Mouse (Mus musculus) neural tube, embryonic 14.5 days (tissue): ENCODE data around the gene Gm45261. TPM values are rescaled to one million over a fixed set of nuclear protein-coding genes. Genes with fewer than 3 reads are reported as not detected.

Experiments
- ATAC-seq: fragments of 200-750 bp; cut with Nextera tagmentation; 2 replicates; pipeline ENCODE4 v1.8.0; 2017; ENCODE audit warnings: low read depth, mild to moderate bottlenecking, moderate TSS enrichment, moderate library complexity
- H3K27ac ChIP-seq: fragments of 300-500 bp; sonication (generic); 2 replicates; pipeline ENCODE4 v1.5.1; 2014; ENCODE audit warnings: low read depth, mild to moderate bottlenecking, control low read depth, low read length, moderate library complexity, mixed read lengths
- H3K27me3 ChIP-seq: fragments of 300-500 bp; sonication (generic); 2 replicates; pipeline ENCODE4 v1.6.1; 2014; ENCODE audit warnings: low read length; ENCODE audit not compliant: control insufficient read depth, insufficient read depth
- H3K36me3 ChIP-seq: fragments of 300-500 bp; sonication (generic); 2 replicates; pipeline ENCODE4 v1.6.1; 2014; ENCODE audit warnings: low read length, mixed read lengths; ENCODE audit not compliant: control insufficient read depth, insufficient read depth
- H3K4me1 ChIP-seq: fragments of 300-500 bp; sonication (generic); 2 replicates; pipeline ENCODE4 v1.6.1; 2014; ENCODE audit warnings: low read length; ENCODE audit not compliant: control insufficient read depth, insufficient read depth
- H3K4me2 ChIP-seq: fragments of 300-500 bp; sonication (generic); 2 replicates; pipeline ENCODE4 v1.6.1; 2014; ENCODE audit warnings: mild to moderate bottlenecking, low read depth, low read length, control low read depth
- H3K4me3 ChIP-seq: fragments of 300-500 bp; sonication (generic); 2 replicates; pipeline ENCODE4 v1.5.1; 2014; ENCODE audit warnings: low read depth, low read length, control low read depth, mixed read lengths
- H3K9ac ChIP-seq: fragments of 300-500 bp; sonication (generic); replicated peaks from 2 replicates; pipeline ENCODE4 v1.6.1; 2014; ENCODE audit warnings: low read depth, mild to moderate bottlenecking, control low read depth, low read length, mixed read lengths
- H3K9me3 ChIP-seq: fragments of 300-500 bp; sonication (generic); 2 replicates; pipeline ENCODE4 v1.6.1; 2016; ENCODE audit warnings: low read length; ENCODE audit not compliant: control insufficient read depth
- WGBS: fragments of 180-500 bp; shearing (Covaris S2); extraction: QIAGEN DNeasy Blood & Tissue Kit; methylation state at CpG from one replicate; pipeline ENCODE4 v1.1.7; 2014; 5-methylcytosine and 5-hydroxymethylcytosine counted together
- polyA plus RNA-seq: library from polyadenylated mRNA; unstranded; fragments of >200 nt; fragmentation: Nextera tagmentation; extraction: Ambion mirVana; gene quantifications from 2 replicates; pipeline ENCODE4 v1.2.1, GENCODE M21; 2014

The Gm45261 gene
- polyA plus RNA-seq, 1 experiment from 2014 or later, result not detected

GRCm38 (mm10) chr1:80459923-80460322 lies 1.3 kb downstream of the Gm45261 start:
- WGBS, result 77% methylated on average over 1 of the region's 1 CpGs

GRCm38 (mm10) chr1:80459477-80459876 lies 1.8 kb downstream of the Gm45261 start:
- Histone ChIP-seq H3K9ac (no peak overlapping the region), H3K9me3 (no peaks in the 10 kb centered on the region), H3K4me2 (no peak overlapping the region), H3K4me3 (no peak overlapping the region), H3K36me3 (no peaks in the 10 kb centered on the region), H3K27me3 (no peaks in the 10 kb centered on the region), H3K4me1 (no peaks in the 10 kb centered on the region), H3K27ac (no peak overlapping the region)
- ATAC-seq, result no peak

More at GRCm38 (mm10) chr1:80459923-80460322, 1.3 kb downstream of the Gm45261 start:
- Histone ChIP-seq H3K4me3 (no peak overlapping the region), H3K27me3 (no peaks in the 10 kb centered on the region), H3K4me2 (no peak overlapping the region), H3K27ac (no peak overlapping the region), H3K36me3 (no peaks in the 10 kb centered on the region), H3K4me1 (no peaks in the 10 kb centered on the region), H3K9me3 (no peaks in the 10 kb centered on the region), H3K9ac (no peak overlapping the region)
- ATAC-seq, result no peak

GRCm38 (mm10) chr1:80453971-80454370 lies 7.3 kb downstream of the Gm45261 start:
- Histone ChIP-seq H3K9me3 (no peaks in the 10 kb centered on the region), H3K27ac (no peak overlapping the region), H3K4me1 (no peaks in the 10 kb centered on the region), H3K36me3 (no peaks in the 10 kb centered on the region), H3K4me3 (no peak overlapping the region), H3K9ac (no peak overlapping the region), H3K4me2 (no peak overlapping the region), H3K27me3 (no peaks in the 10 kb centered on the region)
- ATAC-seq, result no peak
- WGBS, result 82% methylated on average over 2 of the region's 2 CpGs

- ATAC-seq, result no peak
- no peak overlapping the region for H3K9ac ChIP-seq
- no peak overlapping the region for H3K27ac ChIP-seq
- no peaks in the 10 kb centered on the region for H3K9me3 ChIP-seq
- H3K27me3 ChIP-seq, result no peaks in the 10 kb centered on the region
- 77% methylated on average over 1 of the region's 1 CpGs for WGBS
- no peak overlapping the region for H3K4me2 ChIP-seq
- H3K4me1 ChIP-seq, result no peaks in the 10 kb centered on the region
- H3K36me3 ChIP-seq, result no peaks in the 10 kb centered on the region
- H3K4me3 ChIP-seq, result no peak overlapping the region
These were observed 9.2 kb downstream of the Gm45261 start for GRCm38 (mm10) chr1:80451914-80452549.

- Histone ChIP-seq H3K36me3 (no peaks in the 10 kb centered on the region), H3K9me3 (no peaks in the 10 kb centered on the region), H3K4me3 (no peak overlapping the region), H3K9ac (no peak overlapping the region), H3K27me3 (no peaks in the 10 kb centered on the region), H3K4me2 (no peak overlapping the region), H3K27ac (no peak overlapping the region), H3K4me1 (no peaks in the 10 kb centered on the region)
- 64% methylated on average over 1 of the region's 1 CpGs for WGBS
- ATAC-seq, result no peak
These were observed 13.7 kb downstream of the Gm45261 start for GRCm38 (mm10) chr1:80447554-80447953.

GRCm38 (mm10) chr1:80440911-80441310 lies 20.3 kb downstream of the Gm45261 start:
- no peak for ATAC-seq
- Histone ChIP-seq H3K27ac (no peak overlapping the region), H3K9ac (no peak overlapping the region), H3K36me3 (no peaks in the 10 kb centered on the region), H3K4me3 (no peak overlapping the region), H3K27me3 (no peaks in the 10 kb centered on the region), H3K4me1 (no peaks in the 10 kb centered on the region), H3K4me2 (no peak overlapping the region), H3K9me3 (no peaks in the 10 kb centered on the region)
- 86% methylated on average over 2 of the region's 2 CpGs for WGBS

- Histone ChIP-seq H3K36me3 (no peaks in the 10 kb centered on the region), H3K9me3 (no peaks in the 10 kb centered on the region), H3K27ac (no peak overlapping the region), H3K27me3 (no peaks in the 10 kb centered on the region), H3K4me1 (no peaks in the 10 kb centered on the region), H3K4me2 (no peak overlapping the region), H3K9ac (no peak overlapping the region), H3K4me3 (no peak overlapping the region)
- no peak for ATAC-seq
- WGBS, result 85% methylated on average over 2 of the region's 2 CpGs
These were observed 22.7 kb downstream of the Gm45261 start for GRCm38 (mm10) chr1:80438506-80438905.

- H3K4me2 ChIP-seq, result no peak overlapping the region
- H3K27me3 ChIP-seq, result no peaks in the 10 kb centered on the region
- H3K4me3 ChIP-seq, result no peak overlapping the region
- ATAC-seq, result no peak
- no peak overlapping the region for H3K9ac ChIP-seq
- H3K9me3 ChIP-seq, result no peaks in the 10 kb centered on the region
- WGBS, result 74% methylated on average over 1 of the region's 1 CpGs
- no peaks in the 10 kb centered on the region for H3K4me1 ChIP-seq
- no peaks in the 10 kb centered on the region for H3K36me3 ChIP-seq
- H3K27ac ChIP-seq, result no peak overlapping the region
These were observed 33.3 kb downstream of the Gm45261 start for GRCm38 (mm10) chr1:80427946-80428345.

GRCm38 (mm10) chr1:80427425-80427824 lies 33.8 kb downstream of the Gm45261 start:
- Histone ChIP-seq H3K9ac (no peak overlapping the region), H3K36me3 (no peaks in the 10 kb centered on the region), H3K27ac (no peak overlapping the region), H3K4me1 (no peaks in the 10 kb centered on the region), H3K9me3 (no peaks in the 10 kb centered on the region), H3K4me3 (no peak overlapping the region), H3K27me3 (no peaks in the 10 kb centered on the region), H3K4me2 (no peak overlapping the region)
- 80% methylated on average over 1 of the region's 1 CpGs for WGBS
- no peak for ATAC-seq
